Mouse (Mus musculus) testis, adult 2 months (tissue): Measurements from ENCODE around the gene Nop14.

Experiments used
- CTCF ChIP-seq: fragments of 200-500 bp; IDR thresholded peaks from 2 replicates; pipeline ENCODE4 v1.5.1; 2012; ENCODE audit warnings: low read depth, mild to moderate bottlenecking, inconsistent platforms, low read length, moderate library complexity; ENCODE audit not compliant: control insufficient read depth, insufficient read depth, insufficient replicate concordance
- POLR2A ChIP-seq: fragments of 200-500 bp; IDR thresholded peaks from 2 replicates; pipeline ENCODE4 v1.6.1; 2012; ENCODE audit warnings: low read depth, mild to moderate bottlenecking, inconsistent platforms, low read length, moderate library complexity; ENCODE audit not compliant: control insufficient read depth

- TF ChIP-seq CTCF (no peak), POLR2A (no peak; the same call in 1 of the 2 replicates)
These were observed 713 bp upstream of the Nop14 start for GRCm38 (mm10) chr5:34660591-34661130.
